Mouse (Mus musculus) heart, embryonic 15.5 days (tissue): Measurements from ENCODE around the gene Tchhl1. TPM values are rescaled to one million over a fixed set of nuclear protein-coding genes. Genes with fewer than 3 reads are reported as not detected.
"Not testable (repeated sequence)": the region's sequence is repeated elsewhere in the genome, so short reads cannot be mapped to it uniquely, and the experiment has no call there.

Experiments
- ATAC-seq: fragments of 200-750 bp; cut with Nextera tagmentation; replicated peaks from 2 replicates; pipeline ENCODE4 v1.8.0; 2017; ENCODE audit warnings: low read depth, moderate TSS enrichment; ENCODE audit not compliant: insufficient number of reproducible peaks, insufficient read depth, low FRiP score
- H3K27ac ChIP-seq: fragments of 300-500 bp; sonication (generic); 2 replicates; pipeline ENCODE4 v1.5.1; 2015; ENCODE audit warnings: mild to moderate bottlenecking, inconsistent platforms
- H3K27me3 ChIP-seq: fragments of 300-500 bp; sonication (generic); 2 replicates; pipeline ENCODE4 v1.6.1; 2015; ENCODE audit warnings: inconsistent platforms
- H3K36me3 ChIP-seq: fragments of 300-500 bp; sonication (generic); 2 replicates; pipeline ENCODE4 v1.6.1; 2015; ENCODE audit warnings: mild to moderate bottlenecking, inconsistent platforms
- H3K4me1 ChIP-seq: fragments of 300-500 bp; sonication (generic); replicated peaks from 2 replicates; pipeline ENCODE4 v1.6.1; 2015; ENCODE audit warnings: inconsistent platforms
- H3K4me2 ChIP-seq: fragments of 300-500 bp; sonication (generic); 2 replicates; pipeline ENCODE4 v1.6.1; 2015; ENCODE audit warnings: inconsistent platforms, mild to moderate bottlenecking, moderate library complexity
- H3K4me3 ChIP-seq: fragments of 300-500 bp; sonication (generic); 2 replicates; pipeline ENCODE4 v1.5.1; 2015; ENCODE audit warnings: mild to moderate bottlenecking, inconsistent platforms
- H3K9ac ChIP-seq: fragments of 300-500 bp; sonication (generic); 2 replicates; pipeline ENCODE4 v1.6.1; 2015; ENCODE audit warnings: mild to moderate bottlenecking, inconsistent platforms
- H3K9me3 ChIP-seq: fragments of 300-500 bp; sonication (generic); replicated peaks from 2 replicates; pipeline ENCODE4 v1.6.1; 2016; ENCODE audit warnings: inconsistent platforms
- WGBS: fragments of 180-500 bp; shearing (Covaris S2); methylation state at CpG from one replicate; pipeline ENCODE4 v1.1.7; 2015; ENCODE audit warnings: mixed read lengths; 5-methylcytosine and 5-hydroxymethylcytosine counted together
- polyA plus RNA-seq: library from polyadenylated mRNA; unstranded; fragments of >200 nt; fragmentation: Nextera tagmentation; extraction: Ambion mirVana; gene quantifications from 2 replicates; pipeline ENCODE4 v1.2.1, GENCODE M21; 2015

The Tchhl1 gene
- polyA plus RNA-seq, 1 experiment from 2014 or later, result not detected

- Histone ChIP-seq H3K27ac (no peak overlapping the region), H3K27me3 (no peaks in the 10 kb centered on the region), H3K4me2 (no peak overlapping the region), H3K9ac (no peak overlapping the region), H3K9me3 (no peaks in the 10 kb centered on the region), H3K4me1 (no peaks in the 10 kb centered on the region; the same call in 1 of the 2 replicates), H3K36me3 (no peaks in the 10 kb centered on the region), H3K4me3 (no peak overlapping the region)
- WGBS, result 49% methylated on average over 4 of the region's 4 CpGs
- no peak for ATAC-seq
Measured at GRCm38 (mm10) chr3:93467130-93467529, 1.4 kb upstream of the Tchhl1 start.

- WGBS, result 75% methylated on average over 3 of the region's 3 CpGs
- Histone ChIP-seq H3K9ac (no peak overlapping the region), H3K27ac (no peak overlapping the region), H3K4me2 (no peak overlapping the region), H3K4me3 (no peak overlapping the region), H3K36me3 (no peaks in the 10 kb centered on the region), H3K9me3 (no peaks in the 10 kb centered on the region), H3K27me3 (no peaks in the 10 kb centered on the region), H3K4me1 (no peaks in the 10 kb centered on the region; the same call in 1 of the 2 replicates)
- ATAC-seq, result no peak
Measured at GRCm38 (mm10) chr3:93469629-93470028, 1.1 kb downstream of the Tchhl1 start.

GRCm38 (mm10) chr3:93480053-93480452, 11.5 kb downstream of the Tchhl1 start:
- no peaks in the 10 kb centered on the region for H3K27me3 ChIP-seq
- ATAC-seq, result no peak
- no peak overlapping the region for H3K4me3 ChIP-seq
- H3K9me3 ChIP-seq, result no peaks in the 10 kb centered on the region
- no peaks in the 10 kb centered on the region for H3K36me3 ChIP-seq
- 54% methylated on average over 1 of the region's 1 CpGs for WGBS
- no peak overlapping the region for H3K27ac ChIP-seq
- no peaks in the 10 kb centered on the region for H3K4me1 ChIP-seq
- H3K4me2 ChIP-seq, result no peak overlapping the region
- no peak overlapping the region for H3K9ac ChIP-seq

- Histone ChIP-seq H3K27me3 (no peaks in the 10 kb centered on the region), H3K27ac (no peak overlapping the region), H3K4me2 (no peak overlapping the region), H3K4me1 (no peaks in the 10 kb centered on the region), H3K36me3 (no peaks in the 10 kb centered on the region), H3K4me3 (no peak overlapping the region), H3K9ac (no peak overlapping the region), H3K9me3 (no peaks in the 10 kb centered on the region)
- 68% methylated on average over 2 of the region's 2 CpGs for WGBS
- no peak for ATAC-seq
Measured at GRCm38 (mm10) chr3:93481982-93482616, 13.5 kb downstream of the Tchhl1 start.

- 86% methylated on average over 3 of the region's 3 CpGs for WGBS
- no peak overlapping the region for H3K9ac ChIP-seq
- no peaks in the 10 kb centered on the region for H3K9me3 ChIP-seq
- no peaks in the 10 kb centered on the region for H3K27me3 ChIP-seq
- H3K27ac ChIP-seq, result no peak overlapping the region
- no peak overlapping the region for H3K4me2 ChIP-seq
- H3K4me1 ChIP-seq, result no peaks in the 10 kb centered on the region
- H3K4me3 ChIP-seq, result no peak overlapping the region
- ATAC-seq, result no peak
- H3K36me3 ChIP-seq, result no peaks in the 10 kb centered on the region
Measured at GRCm38 (mm10) chr3:93485611-93486010, 17.1 kb downstream of the Tchhl1 start.

- Histone ChIP-seq H3K4me1 (no peaks in the 10 kb centered on the region), H3K4me3 (no peak overlapping the region), H3K27ac (no peak overlapping the region), H3K9me3 (no peaks in the 10 kb centered on the region), H3K36me3 (no peaks in the 10 kb centered on the region), H3K27me3 (no peaks in the 10 kb centered on the region; the same call in 1 of the 2 replicates), H3K4me2 (no peak overlapping the region), H3K9ac (no peak overlapping the region)
- no peak for ATAC-seq
- WGBS, result 83% methylated on average over 2 of the region's 2 CpGs
Measured at GRCm38 (mm10) chr3:93488541-93488940, 20.0 kb downstream of the Tchhl1 start.

- Histone ChIP-seq H3K9me3 (no peaks in the 10 kb centered on the region), H3K4me3 (no peak overlapping the region), H3K9ac (no peak overlapping the region), H3K27ac (no peak overlapping the region), H3K27me3 (no peaks in the 10 kb centered on the region; the same call in 1 of the 2 replicates), H3K4me1 (no peaks in the 10 kb centered on the region), H3K4me2 (no peak overlapping the region), H3K36me3 (no peaks in the 10 kb centered on the region)
- 67% methylated on average over 3 of the region's 3 CpGs for WGBS
- ATAC-seq, result no peak
Measured at GRCm38 (mm10) chr3:93492176-93492575, 23.6 kb downstream of the Tchhl1 start.

- 2% methylated on average over 4 of the region's 4 CpGs for WGBS
- no peak; the same call in 1 of the 2 replicates for ATAC-seq
- H3K27ac ChIP-seq, result no peak overlapping the region
Measured at GRCm38 (mm10) chr3:93493992-93494391, 25.4 kb downstream of the Tchhl1 start.

GRCm38 (mm10) chr3:93494774-93495173, 26.2 kb downstream of the Tchhl1 start:
- 28% methylated on average over 5 of the region's 5 CpGs for WGBS
- not testable (repeated sequence) for H3K4me3 ChIP-seq, H3K27me3 ChIP-seq, H3K4me2 ChIP-seq, H3K36me3 ChIP-seq, H3K9me3 ChIP-seq, H3K27ac ChIP-seq, H3K4me1 ChIP-seq, ATAC-seq, H3K9ac ChIP-seq

More at GRCm38 (mm10) chr3:93493992-93494391, 25.4 kb downstream of the Tchhl1 start:
- Histone ChIP-seq H3K36me3 (no peaks in the 10 kb centered on the region), H3K4me1 (no peaks in the 10 kb centered on the region), H3K9ac (no peak overlapping the region), H3K27me3 (no peaks in the 10 kb centered on the region; the same call in 1 of the 2 replicates), H3K4me2 (no peak overlapping the region), H3K9me3 (no peaks in the 10 kb centered on the region), H3K4me3 (no peak overlapping the region)

GRCm38 (mm10) chr3:93497131-93497530, 28.6 kb downstream of the Tchhl1 start:
- ATAC-seq, result no peak
- no peak overlapping the region for H3K27ac ChIP-seq
- H3K9ac ChIP-seq, result no peak overlapping the region
- H3K9me3 ChIP-seq, result no peaks in the 10 kb centered on the region
- no peak overlapping the region for H3K4me2 ChIP-seq
- no peaks in the 10 kb centered on the region; the same call in 1 of the 2 replicates for H3K27me3 ChIP-seq
- H3K4me1 ChIP-seq, result no peaks in the 10 kb centered on the region
- H3K4me3 ChIP-seq, result no peak overlapping the region
- H3K36me3 ChIP-seq, result no peaks in the 10 kb centered on the region
- 73% methylated on average over 3 of the region's 3 CpGs for WGBS

GRCm38 (mm10) chr3:93499129-93499528, 30.6 kb downstream of the Tchhl1 start:
- Histone ChIP-seq H3K9me3 (no peaks in the 10 kb centered on the region), H3K27ac (no peak overlapping the region), H3K9ac (no peak overlapping the region), H3K4me1 (no peaks in the 10 kb centered on the region), H3K36me3 (no peaks in the 10 kb centered on the region), H3K4me3 (no peak overlapping the region), H3K27me3 (no peaks in the 10 kb centered on the region), H3K4me2 (no peak overlapping the region)
- no peak for ATAC-seq

GRCm38 (mm10) chr3:93504536-93505189, 36.1 kb downstream of the Tchhl1 start:
- no peaks in the 10 kb centered on the region for H3K4me1 ChIP-seq
- no peaks in the 10 kb centered on the region for H3K36me3 ChIP-seq
- H3K9ac ChIP-seq, result no peak overlapping the region
- H3K4me2 ChIP-seq, result no peak overlapping the region
- H3K4me3 ChIP-seq, result no peak overlapping the region
- H3K9me3 ChIP-seq, result no peaks in the 10 kb centered on the region
- no peak overlapping the region for H3K27ac ChIP-seq
- 73% methylated on average over 7 of the region's 7 CpGs for WGBS
- ATAC-seq, result no peak
- H3K27me3 ChIP-seq, result no peaks in the 10 kb centered on the region
